Mouse (Mus musculus) midbrain, embryonic 12.5 days (tissue): ENCODE measurements around the gene Gm28041. TPM values are rescaled to one million over a fixed set of nuclear protein-coding genes. Genes with fewer than 3 reads are reported as not detected.
A peak's percentile ranks its signal among the peaks of the same experiment; 100 is the strongest.

ENCODE experiments used
- ATAC-seq: fragments of 200-750 bp; cut with Nextera tagmentation; 2 replicates; pipeline ENCODE4 v1.8.0; 2017; ENCODE audit warnings: low read depth, moderate TSS enrichment, moderate library complexity; ENCODE audit not compliant: low FRiP score
- H3K27ac ChIP-seq: fragments of 300-500 bp; sonication (generic); replicated peaks from 2 replicates; pipeline ENCODE4 v1.5.1; 2016; ENCODE audit warnings: mild to moderate bottlenecking
- H3K27me3 ChIP-seq: fragments of 300-500 bp; sonication (generic); 2 replicates; pipeline ENCODE4 v1.6.1; 2016; ENCODE audit warnings: mild to moderate bottlenecking
- H3K36me3 ChIP-seq: fragments of 300-500 bp; sonication (generic); 2 replicates; pipeline ENCODE4 v1.6.1; 2016
- H3K4me1 ChIP-seq: fragments of 300-500 bp; sonication (generic); 2 replicates; pipeline ENCODE4 v1.6.1; 2016
- H3K4me2 ChIP-seq: fragments of 300-500 bp; sonication (generic); replicated peaks from 2 replicates; pipeline ENCODE4 v1.6.1; 2016; ENCODE audit warnings: mild to moderate bottlenecking, moderate library complexity
- H3K4me3 ChIP-seq: fragments of 300-500 bp; sonication (generic); 2 replicates; pipeline ENCODE4 v1.5.1; 2016; ENCODE audit warnings: mild to moderate bottlenecking
- H3K9ac ChIP-seq: fragments of 300-500 bp; sonication (generic); replicated peaks from 2 replicates; pipeline ENCODE4 v1.6.1; 2016; ENCODE audit warnings: mild to moderate bottlenecking, moderate library complexity
- H3K9me3 ChIP-seq: fragments of 300-500 bp; sonication (generic); 2 replicates; pipeline ENCODE4 v1.6.1; 2016; ENCODE audit warnings: mild to moderate bottlenecking
- WGBS: fragments of 180-500 bp; shearing (Covaris S2); methylation state at CpG from one replicate; pipeline ENCODE4 v1.1.7; 2016; 5-methylcytosine and 5-hydroxymethylcytosine counted together
- polyA plus RNA-seq: library from polyadenylated mRNA; unstranded; fragments of >200 nt; fragmentation: Nextera tagmentation; extraction: Ambion mirVana; gene quantifications from 2 replicates; pipeline ENCODE4 v1.2.1, GENCODE M21; 2016

The Gm28041 gene
- polyA plus RNA-seq, 1 experiment from 2014 or later = 0.29 TPM

- H3K27me3 ChIP-seq = no peaks in the 10 kb centered on the region
- no peaks in the 10 kb centered on the region for H3K4me1 ChIP-seq
- no peak overlapping the region for H3K4me2 ChIP-seq
- no peak for ATAC-seq
- H3K27ac ChIP-seq = no peak overlapping the region
- H3K9me3 ChIP-seq = no peaks in the 10 kb centered on the region
- H3K9ac ChIP-seq = no peak overlapping the region
- WGBS = 87% methylated on average over 2 of the region's 2 CpGs
- H3K36me3 ChIP-seq = no peaks in the 10 kb centered on the region
- H3K4me3 ChIP-seq = no peak overlapping the region
These were observed 32.1 kb downstream of the Gm28041 start for GRCm38 (mm10) chr13:67343422-67343821.

DNA sequence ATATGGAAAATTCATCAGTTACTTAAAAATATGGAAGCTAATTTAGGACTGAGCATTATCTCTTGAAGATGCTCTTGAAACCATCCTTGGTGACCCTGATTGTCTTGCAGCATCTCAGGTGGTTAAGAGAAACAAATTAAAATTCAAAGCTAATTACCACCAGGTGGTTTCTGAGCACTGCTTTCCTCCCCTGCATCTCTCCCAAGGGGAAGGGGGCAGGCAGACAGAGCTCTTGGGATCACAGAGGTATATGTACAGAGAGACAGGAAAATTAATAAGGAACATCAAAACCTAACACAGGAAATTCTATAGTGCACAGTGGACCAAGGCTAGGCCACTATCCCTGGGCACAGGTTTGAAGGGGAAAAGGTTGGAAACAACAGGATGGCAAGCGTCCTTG lies 42.7 kb downstream of the Gm28041 start:
- no peaks in the 10 kb centered on the region for H3K27me3 ChIP-seq
- peak; percentile 25; the same call in 1 of the 2 replicates for ATAC-seq
- H3K27ac ChIP-seq = no peak overlapping the region
- WGBS = 74% methylated on average over 1 of the region's 1 CpGs
- peak overlapping the region; percentile 52 for H3K4me3 ChIP-seq
- H3K4me1 ChIP-seq = peaks cover 9% of the 10 kb centered on the region
- peak overlapping the region; percentile 62 for H3K4me2 ChIP-seq
- H3K9me3 ChIP-seq = no peaks in the 10 kb centered on the region
- peak overlapping the region; percentile 50 for H3K9ac ChIP-seq
- no peaks in the 10 kb centered on the region for H3K36me3 ChIP-seq

GRCm38 (mm10) chr13:67332019-67332724 lies 43.4 kb downstream of the Gm28041 start, which contains the start of gene Zfp595:
Zfp595 (minus strand) TSS chr13:67332570.
- H3K27ac ChIP-seq = no peak within 1 kb of the TSS
- WGBS = 21% methylated on average over 17 of the region's 17 CpGs

DNA sequence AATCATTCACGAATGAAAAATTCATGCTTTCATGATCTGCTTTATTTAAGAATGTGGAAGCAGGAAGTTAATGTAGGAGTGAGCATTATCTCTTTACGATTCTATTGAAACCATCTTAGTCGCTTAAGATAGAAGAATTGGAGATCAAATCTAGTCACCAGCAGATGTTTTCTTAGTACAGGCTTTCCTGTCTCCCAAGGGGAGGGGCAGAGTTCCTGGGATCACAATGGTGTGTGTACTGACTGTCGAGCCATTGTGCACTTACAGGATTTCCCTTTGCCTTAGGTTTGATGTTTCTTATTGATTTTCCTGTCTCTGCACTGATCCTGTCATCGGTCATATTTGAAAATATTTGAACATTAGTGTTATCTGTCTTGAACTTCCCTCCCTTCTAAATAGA lies 68.8 kb downstream of the Gm28041 start:
- 0 out of 2 replicates have a peak, but pooled peaks cover 4% of the 10 kb centered on the region for H3K9me3 ChIP-seq
- H3K4me1 ChIP-seq = peaks cover 8% of the 10 kb centered on the region; the same call in 1 of the 2 replicates
- peak overlapping the region; percentile 69 for H3K4me3 ChIP-seq
- H3K4me2 ChIP-seq = peak overlapping the region; percentile 79
- no peak overlapping the region for H3K27ac ChIP-seq
- H3K27me3 ChIP-seq = no peaks in the 10 kb centered on the region
- H3K36me3 ChIP-seq = no peaks in the 10 kb centered on the region
- WGBS = 31% methylated on average over 5 of the region's 5 CpGs
- H3K9ac ChIP-seq = 0 out of 2 replicates have a peak overlapping the region, but pooled peaks have one; percentile 20
- peak; percentile 66 for ATAC-seq

More at GRCm38 (mm10) chr13:67332019-67332724, 43.4 kb downstream of the Gm28041 start, which contains the start of gene Zfp595:
- Histone ChIP-seq H3K9me3 (no peaks in the 10 kb centered on the region), H3K4me1 (peaks cover 9% of the 10 kb centered on the region), H3K27me3 (no peaks in the 10 kb centered on the region), H3K4me3 (peak within 1 kb of the TSS; percentile 52), H3K36me3 (no peaks in the 10 kb centered on the region), H3K9ac (peak within 1 kb of the TSS; percentile 55), H3K4me2 (peak within 1 kb of the TSS; percentile 62)
- peak; percentile 93 for ATAC-seq

DNA sequence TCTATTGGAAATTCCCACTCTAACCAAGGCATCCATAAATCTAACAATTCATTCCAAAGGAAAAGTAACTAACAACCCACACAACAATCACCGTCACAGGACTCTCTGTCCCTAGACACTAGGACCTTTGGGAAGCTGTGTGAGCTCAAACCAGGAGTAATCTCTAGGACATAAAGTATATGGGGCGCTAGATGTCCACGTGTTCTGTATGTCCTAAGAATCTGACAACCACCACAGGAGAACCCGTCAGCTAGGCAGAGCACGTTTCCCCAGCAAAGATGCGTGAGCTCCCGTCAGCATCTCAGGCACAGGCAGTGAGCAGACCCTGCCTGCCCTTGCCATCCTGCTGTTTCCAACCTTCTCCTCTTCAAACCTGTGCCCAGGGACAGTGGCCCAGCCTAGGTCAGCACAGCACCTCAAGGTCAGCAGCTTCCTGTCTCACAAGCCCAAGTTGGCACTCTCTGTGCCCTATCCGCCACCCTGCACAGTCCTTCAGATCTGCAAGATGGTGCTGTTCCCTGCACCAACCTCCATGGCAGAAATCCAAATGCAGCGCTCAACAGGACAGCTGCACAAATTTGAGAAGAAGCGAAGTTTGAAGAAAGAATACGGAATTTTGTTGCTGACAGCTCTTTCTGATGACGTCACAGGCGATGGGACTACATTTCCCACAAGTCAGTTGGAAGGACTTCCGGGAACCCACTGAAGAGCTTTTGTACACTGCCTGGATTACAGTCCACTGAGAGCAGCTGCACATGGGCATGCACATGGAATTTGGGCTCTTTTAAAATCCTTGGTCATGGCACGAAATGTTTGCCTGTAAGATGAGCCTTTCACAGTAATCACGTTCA lies 69.5 kb downstream of the Gm28041 start, which contains the start of gene Zfp457:
Gene Zfp457 (minus strand): TSS at position 664 of the 851 bp plus-strand sequence.
- H3K27me3 ChIP-seq = no peaks in the 10 kb centered on the region
- peak within 1 kb of the TSS; percentile 79 for H3K4me2 ChIP-seq
- H3K9me3 ChIP-seq = no peaks in the 10 kb centered on the region
- H3K9ac ChIP-seq = peak within 1 kb of the TSS; percentile 76
- peaks cover 8% of the 10 kb centered on the region; the same call in 1 of the 2 replicates for H3K4me1 ChIP-seq
- ATAC-seq = peak; percentile 99
- WGBS = 12% methylated on average over 16 of the region's 16 CpGs
- peak within 1 kb of the TSS; percentile 69 for H3K4me3 ChIP-seq
- H3K27ac ChIP-seq = no peak within 1 kb of the TSS
- H3K36me3 ChIP-seq = no peaks in the 10 kb centered on the region

Other genes with a start within 250 kb of the Gm28041 start
- gene Rsl1, start 202.6 kb downstream of the Gm28041 start, polyA plus RNA-seq = 4.8 and 5.1 TPM in 2 replicates
- 0.83 and 1.7 TPM in 2 replicates for gene Zfp455, start 181.2 kb downstream of the Gm28041 start, polyA plus RNA-seq
- gene Zfp458, start 97.3 kb downstream of the Gm28041 start, polyA plus RNA-seq = 2.7 and 3.3 TPM in 2 replicates
- gene Zfp457, start 69.2 kb downstream of the Gm28041 start, polyA plus RNA-seq = 0.41 and 0.71 TPM in 2 replicates
- 1.5 and 1.9 TPM in 2 replicates for gene Zfp595, start 43.2 kb downstream of the Gm28041 start, polyA plus RNA-seq
- gene Gm28044, start 15.2 kb downstream of the Gm28041 start, polyA plus RNA-seq = 0.84 TPM in 1 of 2 replicates, not detected in the other
- gene Zfp953, start 15.1 kb downstream of the Gm28041 start, polyA plus RNA-seq = 0.94 and 0.98 TPM in 2 replicates
- gene Zfp456, start 77 bp upstream of the Gm28041 start, polyA plus RNA-seq = 0.83 and 1.2 TPM in 2 replicates
- gene Zfp429, start 24.1 kb upstream of the Gm28041 start, polyA plus RNA-seq = 2.9 and 4.3 TPM in 2 replicates
- gene Zfp459, start 45.7 kb upstream of the Gm28041 start, polyA plus RNA-seq = 0.42 and 0.46 TPM in 2 replicates
- 6.0 and 6.8 TPM in 2 replicates for gene Zfp874a, start 75.9 kb upstream of the Gm28041 start, polyA plus RNA-seq
- gene Zfp874b, start 108.5 kb upstream of the Gm28041 start, polyA plus RNA-seq = 2.0 and 2.7 TPM in 2 replicates
- 16.7 and 16.8 TPM in 2 replicates for gene Zfp58, start 124.8 kb upstream of the Gm28041 start, polyA plus RNA-seq
- gene Gm26965, start 150.4 kb upstream of the Gm28041 start, polyA plus RNA-seq = 0.22 and 0.46 TPM in 2 replicates
- gene Zfp87, start 150.4 kb upstream of the Gm28041 start, polyA plus RNA-seq = 32.7 and 36.7 TPM in 2 replicates
- gene Zfp748, start 178.1 kb upstream of the Gm28041 start, polyA plus RNA-seq = 17.7 and 19.6 TPM in 2 replicates
- 3.4 and 4.1 TPM in 2 replicates for gene Zfp729b, start 234.0 kb upstream of the Gm28041 start, polyA plus RNA-seq